Mouse (Mus musculus) C2C12 (cell line): ENCODE results near the gene Amigo1. TPM values are rescaled to one million over a fixed set of nuclear protein-coding genes. Genes with fewer than 3 reads are reported as not detected.
A peak's percentile ranks its signal among the peaks of the same experiment; 100 is the strongest.

Experiments
- H3K27me3 ChIP-seq: one replicate; pipeline ENCODE4 v1.6.1; 2011; ENCODE audit not compliant: control insufficient read depth, insufficient read depth, insufficient read length
- H3K36me3 ChIP-seq: one replicate; pipeline ENCODE4 v1.6.1; 2011; ENCODE audit not compliant: control insufficient read depth, insufficient read depth
- H3K4me3 ChIP-seq: one replicate; pipeline ENCODE4 v1.5.1; 2011; ENCODE audit warnings: mild to moderate bottlenecking, control low read depth; ENCODE audit not compliant: poor library complexity, insufficient read depth, severe bottlenecking
- H3K79me2 ChIP-seq: one replicate; pipeline ENCODE4 v1.6.1; 2011; ENCODE audit not compliant: control insufficient read depth, insufficient read depth
- H3K79me3 ChIP-seq: one replicate; pipeline ENCODE4 v1.6.1; 2011; ENCODE audit warnings: low read depth, control low read depth
- H3ac ChIP-seq: one replicate; pipeline ENCODE3; 2011; ENCODE audit warnings: low read depth; ENCODE audit not compliant: control insufficient read depth, insufficient read length
- CEBPB ChIP-seq: IDR thresholded peaks from one replicate; pipeline ENCODE4 v1.6.1; 2011; ENCODE audit warnings: low read depth, mild to moderate bottlenecking, control low read depth, moderate library complexity
- CTCF ChIP-seq: IDR thresholded peaks from one replicate; pipeline ENCODE4 v1.5.1; 2011; ENCODE audit not compliant: control insufficient read depth, insufficient read depth, insufficient read length
- FOSL1 ChIP-seq: IDR thresholded peaks from one replicate; pipeline ENCODE4 v1.8.0; 2011; ENCODE audit warnings: mild to moderate bottlenecking, low read length; ENCODE audit not compliant: poor library complexity, insufficient read depth, severe bottlenecking
- MAX ChIP-seq: IDR thresholded peaks from one replicate; pipeline ENCODE4 v1.6.1; 2011; ENCODE audit warnings: mild to moderate bottlenecking, control low read depth
- MYOD1 ChIP-seq: IDR thresholded peaks from one replicate; pipeline ENCODE4 v1.6.1; 2011; ENCODE audit warnings: low read depth; ENCODE audit not compliant: control insufficient read depth, insufficient read length
- MYOG ChIP-seq: IDR thresholded peaks from one replicate; pipeline ENCODE4 v1.6.1; 2011; ENCODE audit not compliant: control insufficient read depth, insufficient read length; ENCODE audit errors: extremely low read depth
- USF1 ChIP-seq: IDR thresholded peaks from one replicate; pipeline ENCODE4 v1.6.1; 2011; ENCODE audit warnings: low read depth, mild to moderate bottlenecking, control low read depth, moderate library complexity
- long read RNA-seq, 2 experiments: library from polyadenylated mRNA; unstranded; transcript quantifications; one replicate each; pipeline ENCODE4 v2.0.0; 2019 to 2020
- polyA plus RNA-seq: library from polyadenylated mRNA; unstranded; fragments of >200 nt; fragmentation: generic; extraction: Trizol; gene quantifications from one replicate; pipeline ENCODE4 v1.2.1, GENCODE M21; 2012; ENCODE audit warnings: missing spikeins

The Amigo1 gene
- polyA plus RNA-seq: 1.9 TPM
- long read RNA-seq, experiment 1, full-length matches to known transcripts: 2 of 3 reads
- long read RNA-seq, experiment 1, partial matches to known transcripts: 0 of 3 reads
- long read RNA-seq, experiment 1, other reads (novel, unspliced or antisense): 1 of 3 reads
- long read RNA-seq, experiment 2, full-length matches to known transcripts: 2 of 4 reads
- long read RNA-seq, experiment 2, partial matches to known transcripts: 0 of 4 reads
- long read RNA-seq, experiment 2, other reads (novel, unspliced or antisense): 2 of 4 reads

DNA sequence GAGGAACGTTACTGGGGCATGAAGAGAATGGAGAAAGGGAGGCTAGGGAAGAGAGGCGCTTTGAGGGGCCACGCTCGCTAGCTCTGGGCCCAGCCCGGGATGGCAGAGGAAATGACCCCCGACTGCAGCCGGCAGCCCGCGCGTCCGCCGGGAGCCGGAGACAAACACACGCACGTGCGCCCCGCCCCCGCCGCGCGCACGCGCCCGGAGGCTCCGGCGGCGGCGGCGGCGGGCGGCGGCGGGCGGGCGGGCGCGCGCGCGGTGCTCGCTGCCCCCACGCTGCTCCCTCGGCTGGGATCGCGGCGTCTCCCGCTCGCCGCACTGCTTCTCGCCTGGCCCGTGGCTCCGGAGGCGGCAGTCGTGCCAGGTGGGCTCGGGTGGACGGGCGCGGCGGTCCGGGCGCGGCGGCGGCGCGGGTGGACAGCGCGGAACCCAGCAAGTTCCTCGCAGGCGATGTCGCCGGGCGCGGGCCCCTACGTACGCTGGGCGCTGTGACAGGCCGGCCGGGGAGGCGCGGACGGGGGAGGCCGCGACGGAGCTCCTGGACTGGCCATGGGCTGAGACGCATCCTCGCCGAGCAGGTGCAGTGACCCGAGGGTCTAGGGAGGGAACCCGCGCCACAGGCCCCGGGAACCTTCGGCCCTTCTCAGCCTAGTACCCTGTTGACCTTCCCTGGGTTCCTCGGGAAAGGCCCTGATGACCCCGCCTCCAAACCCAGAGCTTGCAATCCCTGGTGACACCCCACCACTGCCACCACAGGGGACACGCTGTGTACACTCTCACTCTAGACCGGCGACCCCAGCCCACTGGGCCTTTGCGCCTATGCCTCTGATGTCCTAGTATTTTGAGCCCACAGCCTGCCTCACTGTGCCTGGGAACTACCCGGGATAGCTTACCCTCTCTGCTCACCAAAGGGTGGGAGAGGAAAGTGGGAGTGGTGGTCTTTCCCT is at the start of gene Amigo1:
Amigo1 (plus strand) TSS at position 238 of the 950 bp plus-strand sequence.
- H3K27me3 ChIP-seq: no peaks in the 10 kb centered on the region
- H3K79me3 ChIP-seq: no peaks in the 10 kb centered on the region
- H3ac ChIP-seq: peak within 1 kb of the TSS; percentile 71
- no peaks in the 10 kb centered on the region for H3K36me3 ChIP-seq
- peak within 1 kb of the TSS; percentile 29 for H3K4me3 ChIP-seq
- TF ChIP-seq MYOG (no peak), CTCF (no peak), FOSL1 (no peak), MAX (no peak), MYOD1 (no peak), CEBPB (no peak), USF1 (no peak)
- H3K79me2 ChIP-seq: no peaks in the 10 kb centered on the region

GRCm38 (mm10) chr3:108139113-108139512 is 47.0 kb upstream of the Amigo1 start:
- peaks cover 100% of the 10 kb centered on the region for H3K79me3 ChIP-seq
- peaks cover 23% of the 10 kb centered on the region for H3K36me3 ChIP-seq
- TF ChIP-seq USF1 (no peak), MAX (no peak), FOSL1 (no peak), MYOD1 (no peak), CTCF (no peak), MYOG (no peak), CEBPB (no peak)
- H3ac ChIP-seq: no peak overlapping the region
- peaks cover 100% of the 10 kb centered on the region for H3K79me2 ChIP-seq
- H3K4me3 ChIP-seq: no peak overlapping the region
- no peaks in the 10 kb centered on the region for H3K27me3 ChIP-seq

DNA sequence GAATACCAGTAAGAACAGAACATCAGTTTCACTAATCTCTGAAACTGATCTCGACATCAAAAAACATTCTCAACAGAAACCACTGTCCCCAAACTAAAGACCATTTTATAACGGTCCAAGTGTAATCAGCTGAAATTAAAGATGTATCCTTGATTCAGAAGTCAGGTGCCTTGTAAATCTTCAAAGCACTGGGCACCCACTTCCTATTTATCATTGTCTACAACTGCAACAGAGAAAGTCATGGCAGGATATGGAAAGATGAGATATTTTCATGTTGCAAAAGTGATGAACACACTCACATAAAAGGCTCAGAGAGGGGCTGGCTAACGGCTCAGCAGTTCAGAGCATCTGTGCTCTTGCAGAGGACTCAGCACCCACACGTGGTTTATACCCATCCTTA is 45.3 kb upstream of the Amigo1 start:
- H3K79me3 ChIP-seq: peaks cover 98% of the 10 kb centered on the region
- H3K4me3 ChIP-seq: no peak overlapping the region
- H3K36me3 ChIP-seq: peaks cover 23% of the 10 kb centered on the region
- H3ac ChIP-seq: no peak overlapping the region
- H3K27me3 ChIP-seq: no peaks in the 10 kb centered on the region
- peaks cover 100% of the 10 kb centered on the region for H3K79me2 ChIP-seq
- TF ChIP-seq MYOD1 (no peak), MYOG (no peak), USF1 (no peak), CTCF (no peak), FOSL1 (no peak), CEBPB (no peak), MAX (no peak)

- no peaks in the 10 kb centered on the region for H3K27me3 ChIP-seq
- peak within 1 kb of the TSS; percentile 89 for H3ac ChIP-seq
- peaks cover 52% of the 10 kb centered on the region for H3K79me2 ChIP-seq
- peaks cover 48% of the 10 kb centered on the region for H3K79me3 ChIP-seq
- H3K4me3 ChIP-seq: peak within 1 kb of the TSS; percentile 87
- H3K36me3 ChIP-seq: peaks cover 13% of the 10 kb centered on the region
- TF ChIP-seq FOSL1 (no peak), MYOD1 (no peak), MAX (peak; percentile 21), USF1 (no peak)
Observed at GRCm38 (mm10) chr3:108145534-108146445, 40.3 kb upstream of the Amigo1 start, which contains the start of gene Gnai3. Gene Gnai3 (minus strand): TSS chr3:108146146.

GRCm38 (mm10) chr3:108146671-108147070 is 39.5 kb upstream of the Amigo1 start:
- peaks cover 43% of the 10 kb centered on the region for H3K79me2 ChIP-seq
- H3ac ChIP-seq: peak overlapping the region; percentile 89
- H3K4me3 ChIP-seq: peak overlapping the region; percentile 87
- peaks cover 10% of the 10 kb centered on the region for H3K36me3 ChIP-seq
- H3K27me3 ChIP-seq: no peaks in the 10 kb centered on the region
- no peak for TF ChIP-seq MYOG
- TF ChIP-seq CTCF: no peak
- no peak for TF ChIP-seq MAX
- TF ChIP-seq USF1: no peak
- no peak for TF ChIP-seq CEBPB
- TF ChIP-seq FOSL1: no peak
- TF ChIP-seq MYOD1: no peak
- peaks cover 39% of the 10 kb centered on the region for H3K79me3 ChIP-seq
